Mouse (Mus musculus) layer of hippocampus, postnatal 14 days (tissue): ENCODE data around the gene Cdc40. TPM values are rescaled to one million over a fixed set of nuclear protein-coding genes. Genes with fewer than 3 reads are reported as not detected.
A peak's percentile ranks its signal among the peaks of the same experiment; 100 is the strongest.
"Not testable (repeated sequence)": the region's sequence is repeated elsewhere in the genome, so short reads cannot be mapped to it uniquely, and the experiment has no call there.

Source experiments
- DNase-seq, 2 experiments: peaks; one replicate each; pipeline ENCODE4 v3.0.0; 2021 to 2022; ENCODE audit warnings: low spot score in 2 of 2, mixed read lengths in 1 of 2
- total RNA-seq, 2 experiments: library from RNA; stranded (reverse); gene quantifications; 2 replicates each; pipeline ENCODE4 v1.2.3; 2021

Gene Cdc40
- total RNA-seq, 2 experiments from 2014 or later, result 47.2 to 52.4 TPM

DNA sequence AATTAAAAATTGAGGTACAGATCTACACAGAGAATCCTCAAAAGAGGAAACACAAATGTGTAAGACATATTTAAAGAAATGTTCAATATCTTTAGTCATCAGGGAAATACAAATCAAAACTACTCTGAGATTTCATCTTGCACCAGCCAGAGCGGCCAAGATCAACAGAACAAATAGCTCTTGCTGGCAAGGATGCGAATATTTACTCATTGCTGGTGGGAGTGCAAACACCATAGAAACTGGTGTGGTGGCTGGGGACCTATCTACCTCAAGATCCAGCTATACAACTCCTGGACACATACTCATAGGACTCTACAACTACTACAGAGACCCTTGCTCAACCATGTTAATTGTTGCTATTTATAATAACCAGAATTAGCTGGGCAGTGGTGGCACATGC is 11.8 kb downstream of the Cdc40 start:
- DNase-seq, result no peak

DNA sequence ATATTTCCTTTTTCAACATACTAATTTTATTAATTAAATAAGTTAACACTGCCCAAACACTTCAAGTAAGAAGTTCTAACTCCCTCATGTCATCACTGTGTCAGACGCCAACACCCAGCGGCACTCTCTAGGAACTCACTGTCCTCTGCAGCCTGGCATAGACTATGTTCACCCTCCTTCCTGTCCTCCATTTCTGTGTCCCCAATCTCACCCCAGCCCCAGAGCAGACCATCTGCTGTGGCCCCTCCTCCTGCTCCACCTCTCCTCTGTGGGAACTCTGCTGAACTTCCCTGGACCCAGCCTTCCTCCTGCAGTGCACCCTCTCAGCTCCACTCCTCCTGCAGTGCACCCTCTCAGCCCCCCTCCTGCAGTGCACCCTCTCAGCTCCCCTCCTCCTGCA is 15.0 kb downstream of the Cdc40 start:
- no peak for DNase-seq

- no peak for DNase-seq
Measured at GRCm38 (mm10) chr10:40857599-40857998, 25.5 kb downstream of the Cdc40 start.

DNA sequence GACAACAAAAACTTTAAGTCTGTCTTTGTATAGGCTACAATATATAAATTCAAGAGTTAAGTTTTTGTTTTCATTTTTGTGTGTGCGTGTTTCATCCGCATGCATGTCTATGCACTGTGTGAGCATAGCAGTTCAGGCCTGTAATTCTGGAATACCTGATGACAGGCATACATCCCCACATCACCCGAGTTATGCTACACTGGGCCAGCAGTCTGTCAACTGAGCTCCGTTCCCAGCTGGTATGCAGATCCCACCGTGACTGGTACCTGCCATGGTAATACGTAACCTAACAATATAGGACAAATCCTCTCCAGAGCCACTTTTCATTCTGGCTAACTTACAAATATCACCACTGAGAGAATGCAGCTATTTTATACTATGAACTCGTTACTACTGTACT is 26.4 kb downstream of the Cdc40 start:
- no peak for DNase-seq

GRCm38 (mm10) chr10:40855616-40856015 is 27.5 kb downstream of the Cdc40 start:
- no peak for DNase-seq

- DNase-seq, result no peak
Measured at GRCm38 (mm10) chr10:40851138-40851537, 32.0 kb downstream of the Cdc40 start.

- no peak for DNase-seq
Measured at GRCm38 (mm10) chr10:40850644-40851043, 32.5 kb downstream of the Cdc40 start.

DNA sequence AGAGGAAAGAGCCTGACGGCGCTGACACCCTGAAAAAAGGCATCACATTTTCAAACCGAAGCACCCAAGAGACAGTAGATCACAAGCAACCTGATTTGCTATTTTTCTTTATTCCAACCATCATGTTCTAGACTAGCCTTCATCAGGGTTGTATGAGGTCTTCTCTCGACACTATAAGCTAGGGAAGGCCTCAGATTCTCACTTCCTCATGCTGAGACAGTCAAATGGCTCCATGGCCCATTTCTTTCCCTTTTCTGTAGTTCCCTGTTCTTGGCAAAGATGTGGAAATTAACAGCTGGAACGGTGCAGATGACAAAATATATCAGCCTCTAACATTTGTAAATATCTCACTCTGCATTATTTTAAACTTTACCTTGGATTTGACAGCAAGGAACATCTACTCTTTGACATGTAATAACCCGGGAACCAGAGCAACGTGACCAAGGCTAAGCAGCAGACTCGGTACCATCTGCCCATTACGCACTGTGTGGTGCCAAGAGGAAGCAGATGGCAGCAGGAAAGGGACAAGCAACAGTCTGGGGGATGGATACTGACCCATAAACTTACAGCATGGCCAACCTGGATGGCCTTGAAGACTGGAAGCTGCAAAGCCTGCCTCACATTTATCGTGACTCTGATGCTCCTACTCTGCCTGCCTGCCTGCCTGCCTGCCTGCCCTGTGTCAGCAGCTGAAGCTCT is 35.8 kb downstream of the Cdc40 start:
- DNase-seq, result no peak

GRCm38 (mm10) chr10:40845626-40846025 is 37.5 kb downstream of the Cdc40 start:
- DNase-seq, result no peak

GRCm38 (mm10) chr10:40844546-40844945 is 38.6 kb downstream of the Cdc40 start:
- DNase-seq, result no peak

DNA sequence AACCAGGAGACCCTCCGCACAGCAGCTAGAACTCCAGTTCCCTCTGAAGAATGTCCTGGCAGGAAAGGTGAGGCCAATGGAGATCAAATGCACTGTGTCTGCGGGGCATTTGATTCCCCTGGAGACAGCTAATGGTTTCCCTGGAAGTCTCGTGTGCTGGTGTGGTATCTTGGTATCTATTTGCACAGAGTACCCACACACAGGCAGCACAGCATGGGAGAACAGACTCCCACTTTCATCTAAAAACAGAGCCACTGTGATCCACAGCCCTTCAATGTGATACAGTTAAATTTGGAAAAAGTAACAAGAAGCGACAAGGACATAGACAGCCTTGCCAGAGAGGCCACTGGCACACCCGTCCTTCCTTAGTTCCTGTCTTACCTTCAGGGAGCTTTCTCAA is 39.3 kb downstream of the Cdc40 start:
- no peak for DNase-seq

- no peak for DNase-seq
Measured at GRCm38 (mm10) chr10:40840086-40840485, 43.0 kb downstream of the Cdc40 start.

DNA sequence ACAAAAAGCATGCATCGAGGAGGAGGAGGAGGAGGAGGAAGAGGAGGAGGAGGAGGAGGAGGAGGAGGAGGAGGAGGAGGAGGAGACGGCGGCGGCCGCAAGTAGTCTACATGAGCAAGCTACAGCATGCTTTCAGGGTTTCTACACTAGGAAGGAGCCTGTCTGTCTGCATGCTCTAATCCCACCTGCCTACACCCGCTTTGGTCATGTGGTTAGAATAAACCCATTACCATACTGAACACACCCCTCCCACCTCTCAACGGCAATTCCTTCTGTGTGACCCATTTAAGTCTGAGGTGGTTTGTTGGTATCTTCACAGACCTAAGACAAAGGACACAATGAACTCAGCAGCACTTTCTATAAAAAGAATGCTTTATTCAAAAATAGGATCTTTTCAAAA is 51.8 kb downstream of the Cdc40 start:
- DNase-seq, result no peak

GRCm38 (mm10) chr10:40830312-40830711 is 52.8 kb downstream of the Cdc40 start:
- no peak for DNase-seq

- DNase-seq, result no peak
Measured at GRCm38 (mm10) chr10:40827706-40828105, 55.4 kb downstream of the Cdc40 start.

GRCm38 (mm10) chr10:40825952-40826351 is 57.2 kb downstream of the Cdc40 start:
- peak in 1 of 2 experiments; percentile 58 for DNase-seq

- DNase-seq, result no peak
Measured at GRCm38 (mm10) chr10:40816471-40816870, 66.6 kb downstream of the Cdc40 start.

GRCm38 (mm10) chr10:40813627-40814026 is 69.5 kb downstream of the Cdc40 start:
- no peak for DNase-seq

DNA sequence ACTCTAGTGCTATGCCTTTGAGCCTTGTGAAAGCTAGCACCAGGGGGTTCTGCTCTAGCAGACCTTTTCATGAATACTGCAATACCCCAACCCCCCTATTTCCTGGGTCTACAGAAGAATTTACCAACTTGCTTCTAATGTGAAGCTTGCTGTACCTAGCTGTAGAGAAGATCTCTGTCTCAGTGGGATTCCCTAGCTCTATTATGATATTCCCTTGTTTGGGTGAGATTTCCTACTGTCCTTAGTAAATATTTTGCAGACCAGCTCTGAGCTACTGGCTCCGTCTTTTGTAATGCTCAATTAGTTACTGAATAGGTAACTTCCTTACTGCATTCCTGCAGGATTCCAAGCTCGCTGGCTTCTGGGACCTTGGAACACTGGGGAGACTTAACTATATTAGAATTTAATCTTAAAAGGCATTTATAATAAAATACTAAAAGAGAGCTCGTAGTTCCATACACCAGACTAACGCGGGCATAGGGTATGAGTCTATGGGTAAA is 73.7 kb downstream of the Cdc40 start:
- DNase-seq, result not testable (repeated sequence)

DNA sequence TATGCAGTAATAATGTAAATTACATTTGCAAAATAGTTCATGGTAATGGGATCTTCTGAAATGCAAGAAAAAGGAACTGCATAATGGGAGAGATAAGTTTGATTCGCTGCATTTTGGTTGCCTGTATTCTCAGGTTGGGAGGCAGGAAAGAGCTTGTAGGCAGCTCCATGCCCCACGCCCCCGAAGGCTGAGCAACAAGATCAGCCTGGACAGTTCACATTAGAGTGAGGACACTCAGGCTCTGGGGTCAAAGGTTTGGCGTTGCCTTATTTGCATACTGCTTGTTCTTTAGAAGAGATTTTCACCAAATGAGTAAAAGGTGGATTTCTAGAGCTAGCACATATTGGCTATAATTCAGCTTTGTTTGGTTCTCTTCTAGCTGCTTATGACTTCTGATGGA is 76.9 kb downstream of the Cdc40 start:
- DNase-seq, result no peak

- DNase-seq, result no peak
Measured at GRCm38 (mm10) chr10:40805221-40805620, 77.9 kb downstream of the Cdc40 start.

GRCm38 (mm10) chr10:40792115-40792514 is 91.0 kb downstream of the Cdc40 start:
- DNase-seq, result no peak

- no peak for DNase-seq
Measured at GRCm38 (mm10) chr10:40790406-40790805, 92.7 kb downstream of the Cdc40 start.
